Mouse (Mus musculus) ES-Bruce4 (cell line): ENCODE measurements around the gene Irgm2.

ENCODE experiments used
- CTCF ChIP-seq: IDR thresholded peaks from one replicate; pipeline ENCODE4 v1.8.1; 2011; ENCODE audit warnings: low read depth, low read length
- EP300 ChIP-seq: IDR thresholded peaks from 2 replicates; pipeline ENCODE4 v1.6.1; 2011; ENCODE audit warnings: low read depth, low read length; ENCODE audit not compliant: insufficient read depth
- POLR2A ChIP-seq: IDR thresholded peaks from one replicate; pipeline ENCODE4 v1.8.1; 2011; ENCODE audit warnings: low read length; ENCODE audit not compliant: insufficient read depth

- TF ChIP-seq EP300 (no peak), CTCF (no peak), POLR2A (no peak)
Measured at GRCm38 (mm10) chr11:58226425-58226824, 27.0 kb downstream of the Irgm2 start.
